Mouse (Mus musculus) gastrocnemius, postnatal 14 days (tissue): ENCODE measurements around the gene Frmpd1. TPM values are rescaled to one million over a fixed set of nuclear protein-coding genes. Genes with fewer than 3 reads are reported as not detected.

Source experiments
- DNase-seq: peaks from one replicate; pipeline ENCODE4 v3.0.0; 2021; ENCODE audit warnings: mixed read lengths
- intact Hi-C: fragments of 180-260 bp; cut with DNase I; formaldehyde crosslinking; loops from one replicate; pipeline ENCODE4 v1.15.1; 2025; ENCODE audit warnings: low total_unique reads
- long read RNA-seq, 2 experiments: library from polyadenylated mRNA; stranded (forward); transcript quantifications; one replicate each; pipeline ENCODE4 v2.0.0; 2021
- total RNA-seq, 2 experiments: library from RNA; stranded (reverse); gene quantifications; 2 replicates each; pipeline ENCODE4 v1.2.3; 2021

Gene Frmpd1
- 1 to 10 TPM; 1.9 to 2.5 TPM for total RNA-seq
- long read RNA-seq, experiment 1, full-length matches to known transcripts = 1 of 3 reads
- long read RNA-seq, experiment 1, partial matches to known transcripts = 0 of 3 reads
- long read RNA-seq, experiment 1, other reads (novel, unspliced or antisense) = 2 of 3 reads
- long read RNA-seq, experiment 2, full-length matches to known transcripts = 1 of 3 reads
- long read RNA-seq, experiment 2, partial matches to known transcripts = 1 of 3 reads
- long read RNA-seq, experiment 2, other reads (novel, unspliced or antisense) = 1 of 3 reads

- intact Hi-C loops = no loop called here
- peak; percentile 64 for DNase-seq
These were observed at the start of gene Frmpd1 for GRCm38 (mm10) chr4:45184521-45185330. TSS of gene Frmpd1 (plus strand) at chr4:45184875.

- no peak for DNase-seq
- intact Hi-C loops = no loop called here
These were observed 47.0 kb upstream of the Frmpd1 start for GRCm38 (mm10) chr4:45137636-45138035.

GRCm38 (mm10) chr4:45141835-45142234 lies 42.8 kb upstream of the Frmpd1 start:
- peak; percentile 20 for DNase-seq

GRCm38 (mm10) chr4:45142411-45142810 lies 42.3 kb upstream of the Frmpd1 start:
- no peak for DNase-seq
- intact Hi-C loops = no loop called here

More at GRCm38 (mm10) chr4:45141835-45142234, 42.8 kb upstream of the Frmpd1 start:
- intact Hi-C loops = no loop called here

GRCm38 (mm10) chr4:45143005-45143404 lies 41.7 kb upstream of the Frmpd1 start:
- no peak for DNase-seq

GRCm38 (mm10) chr4:45156433-45156832 lies 28.2 kb upstream of the Frmpd1 start:
- DNase-seq = no peak
- intact Hi-C loops = no loop called here

More at GRCm38 (mm10) chr4:45143005-45143404, 41.7 kb upstream of the Frmpd1 start:
- intact Hi-C loops = no loop called here

GRCm38 (mm10) chr4:45158608-45159007 lies 26.1 kb upstream of the Frmpd1 start:
- intact Hi-C loops = no loop called here
- no peak for DNase-seq

GRCm38 (mm10) chr4:45160773-45161172 lies 23.9 kb upstream of the Frmpd1 start:
- intact Hi-C loops = no loop called here
- no peak for DNase-seq

GRCm38 (mm10) chr4:45163711-45164110 lies 21.0 kb upstream of the Frmpd1 start:
- intact Hi-C loops = no loop called here
- DNase-seq = no peak

- intact Hi-C loops = no loop called here
These were observed 19.2 kb upstream of the Frmpd1 start for GRCm38 (mm10) chr4:45165477-45165876.

GRCm38 (mm10) chr4:45165955-45166354 lies 18.7 kb upstream of the Frmpd1 start:
- intact Hi-C loops = no loop called here
- DNase-seq = no peak

More at GRCm38 (mm10) chr4:45165477-45165876, 19.2 kb upstream of the Frmpd1 start:
- no peak for DNase-seq

- DNase-seq = no peak
- intact Hi-C loops = no loop called here
These were observed 13.3 kb upstream of the Frmpd1 start for GRCm38 (mm10) chr4:45171340-45171739.

GRCm38 (mm10) chr4:45183818-45184520 lies 706 bp upstream of the Frmpd1 start:
- intact Hi-C loops = no loop called here
- no peak for DNase-seq

- intact Hi-C loops = no loop called here
These were observed 625 bp downstream of the Frmpd1 start for GRCm38 (mm10) chr4:45185331-45185669.

GRCm38 (mm10) chr4:45198296-45198695 lies 13.6 kb downstream of the Frmpd1 start:
- intact Hi-C loops = no loop called here
- DNase-seq = no peak

More at GRCm38 (mm10) chr4:45185331-45185669, 625 bp downstream of the Frmpd1 start:
- DNase-seq = no peak

- intact Hi-C loops = no loop called here
- DNase-seq = no peak
These were observed 18.6 kb downstream of the Frmpd1 start for GRCm38 (mm10) chr4:45203283-45203682.

GRCm38 (mm10) chr4:45207444-45207843 lies 22.8 kb downstream of the Frmpd1 start:
- DNase-seq = no peak
- intact Hi-C loops = no loop called here

GRCm38 (mm10) chr4:45208832-45209363 lies 24.2 kb downstream of the Frmpd1 start:
- intact Hi-C loops = no loop called here
- peak; percentile 13 for DNase-seq

- DNase-seq = no peak
These were observed 27.8 kb downstream of the Frmpd1 start for GRCm38 (mm10) chr4:45212342-45213063.

More at GRCm38 (mm10) chr4:45212342-45213063, 27.8 kb downstream of the Frmpd1 start:
- intact Hi-C loops = no loop called here
